Mouse (Mus musculus) brain, embryonic 14.5 days (tissue): ENCODE results near the gene Mvd.

Experiments used
- CTCF ChIP-seq: fragments of 200-500 bp; IDR thresholded peaks from 2 replicates; pipeline ENCODE4 v1.5.1; 2012; ENCODE audit warnings: inconsistent platforms, mild to moderate bottlenecking, moderate library complexity, borderline replicate concordance; ENCODE audit not compliant: insufficient read depth, insufficient read length; ENCODE audit errors: extremely low read depth
- POLR2A ChIP-seq: fragments of 200-500 bp; IDR thresholded peaks from 2 replicates; pipeline ENCODE4 v1.6.1; 2012; ENCODE audit warnings: mild to moderate bottlenecking, inconsistent platforms, borderline replicate concordance; ENCODE audit not compliant: poor library complexity, insufficient read depth, insufficient read length, severe bottlenecking; ENCODE audit errors: extremely low read depth

- TF ChIP-seq CTCF: no peak
- no peak for TF ChIP-seq POLR2A
Measured at GRCm38 (mm10) chr8:122463651-122464640, 20.7 kb upstream of the Mvd start.
